Mouse (Mus musculus) heart, embryonic 13.5 days (tissue): ENCODE data around the gene Gm4952. TPM values are rescaled to one million over a fixed set of nuclear protein-coding genes. Genes with fewer than 3 reads are reported as not detected.

Experiments used
- ATAC-seq: fragments of 200-750 bp; cut with Nextera tagmentation; 2 replicates; pipeline ENCODE4 v1.8.0; 2017; ENCODE audit warnings: moderate TSS enrichment; ENCODE audit not compliant: insufficient number of reproducible peaks, low FRiP score, low TSS enrichment; ENCODE audit errors: extremely low read depth
- H3K27ac ChIP-seq: fragments of 300-500 bp; sonication (generic); replicated peaks from 2 replicates; pipeline ENCODE4 v1.5.1; 2015; ENCODE audit warnings: moderate library complexity, mild to moderate bottlenecking, inconsistent platforms
- H3K27me3 ChIP-seq: fragments of 300-500 bp; sonication (generic); replicated peaks from 2 replicates; pipeline ENCODE4 v1.6.1; 2015; ENCODE audit warnings: mild to moderate bottlenecking, inconsistent platforms
- H3K36me3 ChIP-seq: fragments of 300-500 bp; sonication (generic); 2 replicates; pipeline ENCODE4 v1.6.1; 2015; ENCODE audit warnings: mild to moderate bottlenecking, inconsistent platforms
- H3K4me1 ChIP-seq: fragments of 300-500 bp; sonication (generic); 2 replicates; pipeline ENCODE4 v1.6.1; 2015; ENCODE audit warnings: inconsistent platforms
- H3K4me2 ChIP-seq: fragments of 300-500 bp; sonication (generic); 2 replicates; pipeline ENCODE4 v1.6.1; 2015; ENCODE audit warnings: inconsistent platforms, mild to moderate bottlenecking, moderate library complexity
- H3K4me3 ChIP-seq: fragments of 300-500 bp; sonication (generic); 2 replicates; pipeline ENCODE4 v1.5.1; 2015; ENCODE audit warnings: moderate library complexity, mild to moderate bottlenecking, inconsistent platforms
- H3K9ac ChIP-seq: fragments of 300-500 bp; sonication (generic); 2 replicates; pipeline ENCODE4 v1.6.1; 2015; ENCODE audit warnings: inconsistent platforms, mild to moderate bottlenecking, moderate library complexity
- H3K9me3 ChIP-seq: fragments of 300-500 bp; sonication (generic); 2 replicates; pipeline ENCODE4 v1.6.1; 2016; ENCODE audit warnings: inconsistent platforms
- WGBS: fragments of 180-500 bp; shearing (Covaris S2); methylation state at CpG from one replicate; pipeline ENCODE4 v1.1.7; 2015; ENCODE audit warnings: mixed read lengths; 5-methylcytosine and 5-hydroxymethylcytosine counted together
- polyA plus RNA-seq: library from polyadenylated mRNA; unstranded; fragments of >200 nt; fragmentation: Nextera tagmentation; extraction: Ambion mirVana; gene quantifications from 2 replicates; pipeline ENCODE4 v1.2.1, GENCODE M21; 2015

The Gm4952 gene
- polyA plus RNA-seq, 1 experiment from 2014 or later: 0.12 TPM

DNA sequence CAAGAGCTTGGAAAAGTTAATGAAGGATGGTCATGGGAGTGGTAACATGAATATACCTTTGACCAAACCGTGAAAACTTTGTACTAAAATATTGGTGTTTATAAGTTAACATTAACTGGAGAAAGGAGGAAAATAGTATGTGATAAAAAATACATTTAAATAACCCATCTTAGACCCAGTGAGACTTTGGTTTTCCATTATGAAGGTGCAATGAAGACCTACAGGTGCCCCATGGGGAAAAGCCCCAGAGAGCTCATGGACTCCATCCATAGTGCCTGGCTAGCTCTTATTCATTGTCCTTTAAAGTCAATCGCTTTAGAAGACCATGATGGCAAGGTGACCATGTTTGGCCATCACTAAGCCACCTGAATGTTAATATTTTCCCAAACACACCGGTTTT, 78.0 kb downstream of the Gm4952 start, which contains the start of gene Olfr1443:
Gene Olfr1443 (plus strand): TSS at position 301 of the 400 bp plus-strand sequence.
- WGBS: 47% methylated on average over 3 of the region's 3 CpGs
- Histone ChIP-seq H3K4me1 (no peaks in the 10 kb centered on the region), H3K4me2 (no peak within 1 kb of the TSS), H3K9me3 (no peaks in the 10 kb centered on the region), H3K9ac (no peak within 1 kb of the TSS), H3K27ac (no peak within 1 kb of the TSS), H3K27me3 (no peaks in the 10 kb centered on the region), H3K36me3 (no peaks in the 10 kb centered on the region), H3K4me3 (no peak within 1 kb of the TSS)
- no peak for ATAC-seq

Other genes starting within 250 kb of the Gm4952 start
- not detected in 2 replicates for gene Olfr1440, start 212.7 kb upstream of the Gm4952 start, polyA plus RNA-seq
- gene Olfr1441, start 182.5 kb upstream of the Gm4952 start, polyA plus RNA-seq: not detected in 2 replicates
- gene Pfpl, start 172.1 kb upstream of the Gm4952 start, polyA plus RNA-seq: not detected in 2 replicates
- 0.29 and 0.39 TPM in 2 replicates for gene Mpeg1, start 139.2 kb upstream of the Gm4952 start, polyA plus RNA-seq
- gene Dtx4, start 98.5 kb upstream of the Gm4952 start, polyA plus RNA-seq: 1.5 and 1.9 TPM in 2 replicates
- gene Fam111a, start 54.2 kb upstream of the Gm4952 start, polyA plus RNA-seq: 16.9 and 17.5 TPM in 2 replicates
- gene Glyat, start 33.3 kb downstream of the Gm4952 start, polyA plus RNA-seq: 0.05 TPM in 1 of 2 replicates, not detected in the other
- not detected in 2 replicates for gene Olfr1442, start 70.5 kb downstream of the Gm4952 start, polyA plus RNA-seq
- not detected in 2 replicates for gene Olfr1443, start 78.1 kb downstream of the Gm4952 start, polyA plus RNA-seq
- gene Keg1, start 95.8 kb downstream of the Gm4952 start, polyA plus RNA-seq: not detected in 2 replicates
- gene Cntf, start 165.7 kb downstream of the Gm4952 start, polyA plus RNA-seq: 0.78 and 0.82 TPM in 2 replicates
- gene Zfp91, start 196.2 kb downstream of the Gm4952 start, polyA plus RNA-seq: 10.0 and 10.4 TPM in 2 replicates
- gene Lpxn, start 196.2 kb downstream of the Gm4952 start, polyA plus RNA-seq: 1.2 TPM in 2 replicates
- gene Gm5244, start 246.7 kb downstream of the Gm4952 start, polyA plus RNA-seq: not detected in 2 replicates